Mouse (Mus musculus): ENCODE measurements around the gene Adgrd1. TPM values are rescaled to one million over a fixed set of nuclear protein-coding genes. Genes with fewer than 3 reads are reported as not detected.
A peak's percentile ranks its signal among the peaks of the same experiment; 100 is the strongest.

Adgrd1 gene
- polyA plus RNA-seq (2012; rRNA removed): 43.0 and 78.3 TPM in 2 replicates

DNA sequence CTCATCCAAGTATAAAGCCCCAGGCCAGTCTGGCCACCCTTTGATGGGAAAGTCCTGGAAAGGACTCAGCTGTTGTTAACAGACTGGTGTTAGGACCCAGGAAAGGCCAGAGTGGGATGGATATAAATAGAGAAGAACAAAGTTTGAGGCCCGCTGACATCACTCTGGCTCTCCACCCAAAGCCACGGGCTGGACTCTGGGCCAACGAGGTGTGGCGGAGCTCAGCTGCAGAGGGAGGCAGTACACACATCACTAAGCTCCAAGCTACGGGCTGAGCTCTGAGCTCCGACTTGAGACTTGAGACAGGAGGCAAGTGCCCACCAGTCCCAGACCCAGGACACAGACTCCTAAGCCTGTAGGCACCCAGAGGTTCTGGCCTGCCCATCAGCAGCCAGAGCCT, at the start of gene Adgrd1:
TSS of gene Adgrd1 (plus strand) at position 240 of the 400 bp plus-strand sequence.
- peak; percentile 46 for DNase-seq (ENCODE audit: low spot score)

DNA sequence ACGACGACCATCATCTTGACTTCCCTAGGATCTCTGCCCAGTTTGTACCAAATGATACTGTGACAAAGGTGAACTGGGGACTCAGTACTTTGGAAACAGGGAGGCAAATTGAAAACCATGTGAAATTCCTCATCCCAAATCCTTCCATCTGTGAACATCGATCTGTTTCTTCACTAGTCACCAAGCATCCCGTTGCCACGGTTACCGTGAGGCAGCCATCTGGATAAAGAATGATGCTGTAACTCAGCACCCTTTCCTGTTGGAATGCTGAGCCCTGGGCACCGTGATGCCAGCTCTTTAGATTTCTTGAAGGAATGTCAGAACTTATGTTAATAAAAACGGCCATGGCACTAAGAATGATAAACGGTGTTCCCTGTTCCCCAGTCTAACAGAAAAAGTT, 47.2 kb upstream of the Adgrd1 start:
- no peak for DNase-seq (ENCODE audit: low spot score)

- no peak for DNase-seq (ENCODE audit: low spot score)
Measured at GRCm38 (mm10) chr5:129051910-129052309, 44.6 kb upstream of the Adgrd1 start.

DNA sequence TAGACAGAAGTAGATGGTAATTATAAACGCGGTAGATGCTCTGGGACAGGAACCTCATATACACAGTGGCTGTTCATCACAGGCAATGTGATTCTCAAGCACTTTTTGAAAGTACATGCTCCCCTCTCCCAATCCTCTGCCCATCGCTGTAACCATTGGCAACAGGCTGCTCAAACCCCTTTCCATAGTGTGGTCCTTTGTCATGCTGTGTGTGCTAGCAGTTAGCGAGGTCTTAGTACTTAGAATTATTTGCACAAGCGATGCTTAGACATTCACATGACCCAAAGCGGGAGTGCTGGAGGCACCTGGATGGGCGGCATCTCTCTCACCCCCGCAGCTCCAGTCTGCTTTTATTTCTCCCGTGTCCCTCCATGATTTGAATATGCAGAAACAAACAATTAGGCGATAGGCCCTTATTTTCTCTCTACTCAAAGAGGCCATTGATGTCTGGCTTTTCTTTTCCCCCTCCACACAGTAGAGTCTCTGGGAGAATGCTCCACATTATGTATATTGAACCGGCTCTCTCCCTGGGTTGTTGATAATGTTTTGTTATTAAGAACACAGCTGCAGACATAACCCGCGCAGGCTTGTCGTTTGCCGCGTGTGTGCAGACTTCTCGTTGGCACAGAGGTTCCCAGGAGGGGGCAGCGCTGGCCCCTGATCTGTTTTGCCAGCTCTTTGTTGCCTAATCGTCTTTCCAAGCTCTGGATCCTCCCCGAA, 43.8 kb upstream of the Adgrd1 start:
- no peak for DNase-seq (ENCODE audit: low spot score)

DNA sequence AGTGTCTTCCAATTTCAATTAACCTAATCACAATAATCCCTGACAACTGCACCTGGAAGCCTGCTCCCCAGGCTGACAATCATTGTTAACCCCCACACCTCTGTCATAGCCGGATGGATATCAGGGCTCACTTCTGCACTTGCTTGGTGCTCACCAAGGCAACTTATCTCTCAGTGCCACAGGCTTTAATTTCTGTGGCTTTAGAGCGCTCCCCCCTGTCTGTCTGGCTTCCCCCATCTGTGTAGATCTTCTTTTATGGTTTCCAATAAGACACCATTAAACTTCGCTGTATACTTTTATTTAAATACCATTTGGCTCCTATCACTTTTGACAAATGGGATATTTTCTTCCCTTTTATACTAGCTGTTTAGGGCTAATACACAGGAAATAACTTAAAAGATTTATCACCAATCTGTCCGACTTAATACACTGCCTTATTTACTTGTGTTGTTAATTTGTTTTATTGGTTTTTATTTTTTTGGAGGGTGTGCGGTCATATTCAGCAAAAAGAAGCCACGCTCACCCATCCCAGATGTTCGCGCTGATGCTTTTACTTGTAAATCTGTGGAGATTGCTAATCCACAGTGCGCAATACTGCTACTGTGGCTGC, 41.8 kb upstream of the Adgrd1 start:
- no peak for DNase-seq (ENCODE audit: low spot score)

DNA sequence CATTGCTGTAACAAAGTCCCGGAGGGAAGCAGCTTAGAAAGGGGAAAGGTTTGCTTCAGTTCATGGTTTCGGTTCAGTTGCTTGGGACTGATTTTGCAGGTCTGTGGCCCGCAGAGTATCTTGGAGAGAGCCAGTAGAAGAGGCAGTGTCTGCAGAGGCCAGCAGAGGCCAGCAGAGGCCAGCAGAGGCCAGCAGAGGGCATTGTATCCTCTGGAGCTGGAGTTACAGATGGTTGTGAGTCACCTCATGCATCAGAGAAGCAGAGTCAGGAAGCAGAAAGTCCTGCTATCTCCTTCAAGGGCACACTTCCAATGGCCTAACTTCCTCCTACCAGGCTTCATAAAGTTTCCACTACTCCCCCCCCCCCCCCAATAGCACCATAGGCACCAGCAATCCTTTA, 37.4 kb upstream of the Adgrd1 start:
- DNase-seq (ENCODE audit: low spot score): no peak

- DNase-seq (ENCODE audit: low spot score): no peak
Measured at GRCm38 (mm10) chr5:129061579-129061978, 35.0 kb upstream of the Adgrd1 start.

GRCm38 (mm10) chr5:129063037-129063791, 33.3 kb upstream of the Adgrd1 start:
- DNase-seq (ENCODE audit: low spot score): peak; percentile 67

GRCm38 (mm10) chr5:129063792-129064087, 32.8 kb upstream of the Adgrd1 start:
- no peak for DNase-seq (ENCODE audit: low spot score)

DNA sequence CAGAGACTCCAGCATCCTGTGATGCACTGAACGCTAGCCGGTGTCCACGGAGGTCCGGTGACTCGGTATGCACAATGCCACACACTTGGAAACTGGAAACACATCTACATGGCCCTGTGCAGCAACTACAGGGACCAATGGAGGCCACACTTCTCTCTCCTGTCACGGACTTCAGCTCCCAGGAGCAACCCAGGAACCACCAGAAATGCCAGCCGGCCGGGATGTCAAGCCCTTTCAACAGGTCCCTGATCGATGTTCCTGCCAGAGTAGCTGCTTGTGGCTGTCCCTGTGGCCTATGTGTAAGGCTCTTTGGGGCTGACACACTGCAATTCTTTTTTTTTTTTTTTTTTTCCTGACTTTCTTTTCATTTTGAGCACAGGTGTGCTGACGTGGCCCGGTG, 32.4 kb upstream of the Adgrd1 start:
- no peak for DNase-seq (ENCODE audit: low spot score)

- DNase-seq (ENCODE audit: low spot score): no peak
Measured at GRCm38 (mm10) chr5:129065301-129065700, 31.2 kb upstream of the Adgrd1 start.

DNA sequence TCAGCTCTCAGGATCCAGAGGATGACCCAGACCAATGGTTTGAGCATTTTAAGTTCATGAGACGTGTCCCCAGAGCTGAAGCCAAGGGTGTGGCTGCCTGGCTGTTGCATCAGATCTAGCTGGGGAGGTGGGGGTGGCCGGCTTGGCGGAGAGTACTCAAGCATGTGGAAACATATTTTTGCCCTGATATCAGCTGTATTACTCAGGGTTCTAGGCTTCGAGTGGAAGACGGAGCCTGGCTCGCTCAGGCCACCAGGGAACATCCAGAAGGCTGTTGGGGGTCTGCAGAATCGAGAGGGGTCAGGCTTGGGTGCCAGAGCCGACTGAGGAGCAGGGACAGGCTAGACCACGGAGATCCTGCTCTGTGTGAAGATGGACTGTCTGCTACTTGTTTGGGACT, 30.6 kb upstream of the Adgrd1 start:
- DNase-seq (ENCODE audit: low spot score): peak; percentile 29

GRCm38 (mm10) chr5:129066541-129067230, 29.9 kb upstream of the Adgrd1 start:
- no peak for DNase-seq (ENCODE audit: low spot score)

GRCm38 (mm10) chr5:129067231-129067834, 29.2 kb upstream of the Adgrd1 start:
- no peak for DNase-seq (ENCODE audit: low spot score)

GRCm38 (mm10) chr5:129071761-129072280, 24.7 kb upstream of the Adgrd1 start:
- no peak for DNase-seq (ENCODE audit: low spot score)

GRCm38 (mm10) chr5:129073404-129073803, 23.1 kb upstream of the Adgrd1 start:
- DNase-seq (ENCODE audit: low spot score): no peak

DNA sequence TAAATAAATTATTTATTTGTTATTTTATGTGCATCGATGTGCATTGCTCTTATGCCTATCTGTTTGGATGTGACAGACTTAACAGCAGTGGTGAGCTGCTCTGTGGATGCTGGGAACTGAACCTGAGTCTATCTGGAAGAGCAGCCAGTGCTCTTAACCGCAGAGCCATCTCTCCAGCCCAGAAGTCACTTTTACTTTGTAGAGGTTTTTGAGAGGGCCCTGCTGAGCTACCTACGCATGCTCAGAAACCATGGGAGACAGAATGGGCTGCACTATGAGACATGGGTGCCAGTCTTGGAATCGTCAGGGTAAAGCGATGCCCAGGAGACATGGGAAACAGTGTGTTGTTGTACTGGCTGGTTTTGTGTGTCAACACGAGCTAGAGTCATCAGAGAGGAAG, 20.5 kb upstream of the Adgrd1 start:
- DNase-seq (ENCODE audit: low spot score): no peak

DNA sequence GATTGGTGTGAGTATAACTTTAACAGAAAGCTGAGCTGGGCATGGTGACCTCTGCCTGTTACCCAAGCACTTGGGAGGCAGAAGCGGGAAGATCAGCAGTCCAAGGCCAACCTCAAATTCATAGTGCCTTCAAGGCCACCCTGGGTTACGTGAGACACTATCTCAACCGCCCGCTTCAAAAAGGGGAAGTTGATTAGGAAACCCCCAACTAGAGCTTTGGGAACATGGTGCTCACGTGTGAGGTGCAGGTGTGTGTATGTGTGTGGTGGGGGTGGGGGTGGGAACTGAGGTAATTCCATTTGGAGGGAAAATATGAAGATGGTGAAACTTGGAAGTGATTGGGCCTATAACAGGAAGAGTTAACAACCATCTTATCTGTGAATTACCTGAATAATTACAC, 19.3 kb upstream of the Adgrd1 start:
- no peak for DNase-seq (ENCODE audit: low spot score)

DNA sequence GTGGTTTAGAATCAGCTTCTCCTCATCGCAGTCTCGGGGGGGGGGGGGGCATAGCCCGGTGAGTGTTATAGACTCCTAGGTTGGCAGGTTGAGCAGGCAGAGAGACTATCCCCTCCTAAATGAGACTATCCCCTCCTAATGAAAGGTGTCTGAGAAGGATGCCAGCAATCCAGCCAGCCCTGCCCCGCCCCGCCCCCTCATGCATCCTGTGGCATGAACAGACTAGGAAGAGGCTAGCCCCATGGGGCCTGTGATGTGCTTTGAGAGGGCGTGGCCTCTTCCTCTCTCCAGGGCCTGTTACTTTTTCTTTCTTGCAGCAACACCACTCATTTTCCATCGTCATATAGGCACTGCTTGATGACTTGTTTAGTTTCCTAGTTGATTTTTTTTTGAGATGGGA, 15.0 kb upstream of the Adgrd1 start:
- DNase-seq (ENCODE audit: low spot score): no peak

- DNase-seq (ENCODE audit: low spot score): no peak
Measured at GRCm38 (mm10) chr5:129085153-129085552, 11.4 kb upstream of the Adgrd1 start.

DNA sequence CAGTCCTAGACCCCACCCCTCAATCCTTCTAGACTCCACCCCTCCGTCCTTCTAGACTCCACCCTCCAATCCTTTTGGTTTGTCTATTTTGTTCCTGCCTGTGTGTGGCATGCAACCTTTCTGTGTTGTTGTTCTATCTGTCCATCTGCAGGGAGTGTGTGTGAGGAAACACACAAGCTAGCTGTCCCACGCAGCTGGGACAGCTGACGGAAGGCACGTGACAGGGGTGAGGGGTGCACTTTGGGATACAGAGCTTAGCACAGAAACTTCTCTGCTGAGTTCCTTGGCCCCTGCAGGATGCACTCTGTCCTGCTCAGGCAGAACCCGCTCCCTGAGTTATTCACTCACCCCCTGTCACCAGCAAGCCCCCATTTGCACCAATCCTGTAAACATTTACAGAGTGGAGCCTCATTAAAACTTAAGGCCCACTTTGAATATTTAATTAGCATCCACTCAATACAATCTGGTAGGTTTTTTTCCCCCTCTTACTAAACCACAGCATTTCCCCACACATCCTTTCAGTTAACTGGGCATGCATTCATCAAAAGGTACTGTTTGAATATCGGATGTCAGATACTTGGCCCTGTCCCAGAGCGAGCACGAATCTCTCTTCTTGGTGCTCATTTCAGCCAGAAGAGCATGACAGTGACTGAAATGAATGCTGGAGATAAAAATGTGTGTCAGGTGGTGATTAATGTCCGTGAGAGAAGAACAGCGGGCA, 4.0 kb upstream of the Adgrd1 start:
- no peak for DNase-seq (ENCODE audit: low spot score)
